Mouse (Mus musculus) NIH3T3 (cell line): ENCODE results near the gene Lag3.

Source experiments
- DNase-seq: peaks from one replicate; pipeline ENCODE4 v3.0.0-alpha.2; 2012; ENCODE audit warnings: low read depth

Gene Lag3

DNA sequence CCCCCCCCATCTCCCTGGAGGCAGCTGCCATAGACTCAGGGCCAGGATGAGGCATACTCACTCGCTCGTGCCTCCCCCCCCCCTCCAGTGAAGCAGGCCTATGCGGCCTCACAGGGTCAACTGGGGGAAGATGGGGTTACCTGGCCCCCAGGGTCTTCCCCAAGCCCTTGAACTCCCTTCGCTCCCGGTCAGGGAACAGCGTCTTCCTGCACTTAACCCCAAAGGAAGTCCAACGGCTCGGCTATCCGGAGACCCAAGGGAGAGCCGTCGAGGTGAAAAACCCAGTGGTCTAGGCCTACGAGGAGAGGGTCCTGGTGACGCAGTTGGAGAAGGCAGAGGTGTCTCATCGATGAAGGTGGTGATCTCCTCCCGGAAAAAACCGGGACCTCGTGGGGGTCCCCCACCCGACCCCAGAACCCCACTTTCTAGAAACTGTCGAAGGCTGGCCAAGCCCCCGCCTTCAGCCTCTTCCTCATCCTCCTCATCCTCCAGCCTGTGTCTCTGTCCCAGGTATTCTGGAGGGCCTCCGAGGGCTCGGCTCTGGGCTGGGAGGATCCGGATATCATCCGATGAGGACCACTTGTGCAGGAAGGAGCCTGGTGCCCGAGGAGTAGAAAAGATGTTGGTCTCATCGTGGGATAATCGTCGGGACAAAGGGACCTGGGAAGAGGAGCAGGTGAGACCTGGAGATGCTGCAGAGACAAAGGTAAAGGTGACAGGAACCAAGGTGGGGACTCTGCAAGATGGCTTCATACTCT, 52.8 kb downstream of the Lag3 start:
- DNase-seq = no peak

GRCm38 (mm10) chr6:124857840-124858530, 53.5 kb downstream of the Lag3 start:
- no peak for DNase-seq

GRCm38 (mm10) chr6:124856916-124857839, 54.3 kb downstream of the Lag3 start, which contains the start of gene P3h3:
TSS of gene P3h3 (minus strand) at chr6:124857752.
- peak; percentile 96 for DNase-seq

DNA sequence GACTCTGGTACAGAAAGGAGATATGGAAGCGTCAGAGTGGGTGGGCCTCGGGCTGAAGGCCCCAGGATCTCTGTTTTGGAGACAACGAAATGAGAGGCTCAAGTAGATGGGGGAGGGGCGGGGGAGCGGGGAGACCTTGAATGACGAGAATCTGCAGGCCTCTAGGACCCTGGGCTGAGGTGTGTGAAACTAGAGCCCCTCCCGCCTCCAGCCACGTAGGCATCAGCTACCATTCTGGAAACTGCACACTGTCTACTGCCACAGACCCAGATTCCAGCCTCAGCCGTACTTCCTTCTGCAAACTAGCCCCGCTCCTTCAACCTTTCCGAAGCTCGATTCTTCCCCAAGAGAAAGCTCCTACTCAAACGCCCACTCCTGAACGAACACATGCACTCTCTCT, 55.2 kb downstream of the Lag3 start:
- peak; percentile 70 for DNase-seq

- no peak for DNase-seq
These were observed 56.9 kb downstream of the Lag3 start for GRCm38 (mm10) chr6:124854647-124855046.
